Mouse (Mus musculus): ENCODE data around the gene Nuak1.

- no peak for TF ChIP-seq POLR2A (IDR thresholded peaks at IDR 0.05; ENCODE audit: insufficient read depth, low read depth, low read length)
- TF ChIP-seq CTCF (IDR thresholded peaks at IDR 0.05; ENCODE audit: insufficient read depth, low read depth, low read length): no peak
Observed at GRCm38 (mm10) chr10:84433193-84433801, 7.1 kb downstream of the Nuak1 start.

Data from olfactory bulb, adult 2 months (tissue).